Mouse (Mus musculus) liver, postnatal 0 days (tissue): ENCODE results near the gene Dsn1.

Experiments used
- CTCF ChIP-seq: sonication (generic); IDR thresholded peaks from 2 replicates; pipeline ENCODE4 v1.5.1; 2016; ENCODE audit warnings: antibody characterized with exemption, low read depth
- EP300 ChIP-seq: IDR thresholded peaks from 2 replicates; pipeline ENCODE4 v1.6.1; 2016; ENCODE audit warnings: antibody characterized with exemption, low read depth, mild to moderate bottlenecking

- no peak for TF ChIP-seq EP300
- no peak for TF ChIP-seq CTCF
Measured at GRCm38 (mm10) chr2:156957035-156957434, 49.9 kb downstream of the Dsn1 start.
